Mouse (Mus musculus) left cerebral cortex, postnatal 36 days (tissue): Measurements from ENCODE around the gene Slc29a3. TPM values are rescaled to one million over a fixed set of nuclear protein-coding genes. Genes with fewer than 3 reads are reported as not detected.

Source experiments
- DNase-seq, 2 experiments: peaks; one replicate each; pipeline ENCODE4 v3.0.0; 2021 to 2022; ENCODE audit warnings: low spot score in 2 of 2, mixed read lengths in 1 of 2
- intact Hi-C: fragments of 180-260 bp; cut with DNase I; formaldehyde crosslinking; loops from one replicate; pipeline ENCODE4 v1.15.1; 2025
- total RNA-seq, 2 experiments: library from RNA; stranded (reverse); gene quantifications; 2 replicates each; pipeline ENCODE4 v1.2.3; 2021

Gene Slc29a3
- total RNA-seq = 10 to 100 TPM; 15.5 to 18.4 TPM

GRCm38 (mm10) chr10:60752040-60753020, at the start of gene Slc29a3:
TSS of gene Slc29a3 (minus strand) at chr10:60752794.
- peak; percentile 91 to 92 for DNase-seq
- intact Hi-C loops = no loop called here

- DNase-seq = no peak
- intact Hi-C loops = no loop called here
Observed at GRCm38 (mm10) chr10:60801898-60802412, 49.4 kb upstream of the Slc29a3 start.

- intact Hi-C loops = no loop called here
- no peak for DNase-seq
Observed at GRCm38 (mm10) chr10:60801168-60801897, 48.7 kb upstream of the Slc29a3 start.

- no peak for DNase-seq
- intact Hi-C loops = no loop called here
Observed at GRCm38 (mm10) chr10:60800295-60801167, 47.9 kb upstream of the Slc29a3 start.

DNA sequence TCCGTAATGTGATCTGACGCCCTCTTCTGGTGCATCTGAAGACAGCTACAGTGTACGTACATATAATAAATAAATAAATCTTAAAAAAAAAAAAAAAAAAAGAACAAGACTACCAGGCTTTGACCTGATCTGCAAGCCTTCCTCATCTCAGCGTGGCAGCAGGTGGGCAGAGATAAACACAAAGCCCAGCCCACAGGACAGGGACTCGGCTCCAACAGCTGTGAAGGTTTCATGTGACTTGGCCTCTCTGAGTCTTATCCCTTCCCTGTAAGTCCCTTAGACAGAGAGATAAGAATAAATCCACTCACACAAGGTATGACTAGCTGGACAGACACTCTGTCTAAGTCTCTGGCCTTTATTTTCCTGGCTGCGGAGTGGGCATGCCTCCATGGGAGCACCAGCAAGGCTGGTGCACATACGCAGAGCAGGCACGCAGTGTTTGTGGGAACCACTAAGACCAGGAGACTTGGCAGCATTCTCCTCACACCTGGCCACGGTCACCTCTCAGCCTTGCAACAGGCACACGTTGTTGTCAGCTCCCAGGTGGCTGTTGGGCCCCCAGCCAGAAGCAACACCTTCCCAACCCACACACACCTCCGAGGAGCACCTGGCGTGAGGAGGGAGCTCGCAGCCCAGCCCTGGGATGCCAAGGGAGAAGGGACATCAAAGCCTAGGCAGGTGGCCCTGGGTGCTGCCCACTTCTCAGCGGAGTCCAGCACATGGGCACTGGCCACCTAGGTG, 45.3 kb upstream of the Slc29a3 start:
- intact Hi-C loops = no loop called here
- DNase-seq = no peak

GRCm38 (mm10) chr10:60796474-60796873, 43.9 kb upstream of the Slc29a3 start:
- no peak for DNase-seq
- intact Hi-C loops = no loop called here

- intact Hi-C loops = no loop called here
- no peak for DNase-seq
Observed at GRCm38 (mm10) chr10:60796028-60796427, 43.4 kb upstream of the Slc29a3 start.

GRCm38 (mm10) chr10:60794792-60795191, 42.2 kb upstream of the Slc29a3 start:
- intact Hi-C loops = no loop called here
- no peak for DNase-seq

- intact Hi-C loops = no loop called here
- no peak for DNase-seq
Observed at GRCm38 (mm10) chr10:60794374-60794773, 41.8 kb upstream of the Slc29a3 start.

- intact Hi-C loops = no loop called here
- no peak for DNase-seq
Observed at GRCm38 (mm10) chr10:60792841-60793240, 40.2 kb upstream of the Slc29a3 start.

DNA sequence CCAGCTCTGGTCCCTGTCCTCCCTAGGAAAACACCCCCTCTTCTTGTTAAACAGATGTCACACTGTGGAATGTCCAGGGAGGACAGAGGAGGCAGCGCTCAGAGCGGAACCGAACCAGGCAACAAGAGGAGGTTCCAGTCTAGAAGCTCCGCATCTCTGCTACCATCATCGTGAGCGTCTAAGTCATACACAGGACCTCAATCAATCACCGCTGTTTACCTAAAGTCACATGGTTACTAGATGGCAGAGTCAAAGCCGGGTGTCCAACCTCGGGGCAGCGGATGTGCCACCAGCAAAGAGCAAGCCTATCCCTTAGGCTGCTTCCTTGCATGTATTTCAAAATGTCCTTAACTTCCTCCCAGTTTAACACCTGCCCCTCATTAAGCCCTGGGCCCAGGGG, 39.8 kb upstream of the Slc29a3 start:
- DNase-seq = no peak
- intact Hi-C loops = no loop called here

DNA sequence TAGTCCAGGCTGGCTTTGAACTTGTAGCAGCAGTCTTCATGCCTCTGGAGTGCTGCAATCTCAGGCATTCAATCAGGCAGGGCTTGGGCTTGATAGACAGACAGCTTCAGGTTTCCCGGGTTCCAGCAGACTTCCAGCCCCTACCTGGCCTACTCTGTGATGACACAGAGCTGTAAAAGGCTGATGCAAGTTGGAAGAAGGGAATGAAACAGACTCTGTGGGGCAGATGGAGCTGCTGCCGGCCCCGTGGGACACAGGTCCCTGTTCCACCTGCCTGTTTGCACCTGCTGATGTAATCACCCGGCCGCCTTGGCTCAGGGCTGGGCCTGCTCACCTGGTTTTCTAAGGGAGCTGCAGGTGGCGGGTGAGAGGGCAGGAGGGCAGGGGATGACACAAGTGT, 38.3 kb upstream of the Slc29a3 start:
- no peak for DNase-seq
- intact Hi-C loops = no loop called here

- DNase-seq = no peak
- intact Hi-C loops = no loop called here
Observed at GRCm38 (mm10) chr10:60787303-60788074, 34.9 kb upstream of the Slc29a3 start.

GRCm38 (mm10) chr10:60783608-60784007, 31.0 kb upstream of the Slc29a3 start:
- no peak for DNase-seq
- intact Hi-C loops = no loop called here

- intact Hi-C loops = loop anchor here (1.0 to 5.0 kb wide), 3 partner anchors 55 to 288 kb away; no protein-coding TSS in a partner anchor
- peak; percentile 30 to 56 for DNase-seq
Observed at GRCm38 (mm10) chr10:60779628-60780027, 27.0 kb upstream of the Slc29a3 start.

- DNase-seq = peak in 1 of 2 experiments; percentile 31
Observed at GRCm38 (mm10) chr10:60778542-60778941, 25.9 kb upstream of the Slc29a3 start.

DNA sequence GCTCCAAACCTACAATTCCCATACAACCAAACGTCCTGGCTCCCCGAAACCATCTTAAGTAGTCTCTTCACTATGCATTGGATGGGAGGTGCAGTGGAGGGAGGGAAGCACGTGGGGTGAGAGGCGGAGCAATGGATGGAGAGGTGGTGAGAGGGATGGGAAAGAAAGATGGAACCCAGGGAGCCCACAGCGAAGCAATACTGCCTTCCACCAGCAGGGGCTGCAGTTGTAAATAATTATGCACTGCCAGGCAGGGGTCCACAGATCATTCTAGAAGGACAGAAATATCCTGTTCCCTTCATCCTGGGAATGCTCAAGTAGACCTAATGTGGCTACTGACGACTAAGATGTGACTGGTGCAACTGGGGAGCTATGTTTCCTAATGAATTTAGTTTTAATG, 22.9 kb upstream of the Slc29a3 start:
- no peak for DNase-seq
- intact Hi-C loops = loop anchor here (5.0 kb wide), 1 partner anchor 292 kb away; no protein-coding TSS in a partner anchor

More at GRCm38 (mm10) chr10:60778542-60778941, 25.9 kb upstream of the Slc29a3 start:
- intact Hi-C loops = loop anchor here (5.0 kb wide), 1 partner anchor 289 kb away; no protein-coding TSS in a partner anchor

GRCm38 (mm10) chr10:60774616-60775015, 22.0 kb upstream of the Slc29a3 start:
- intact Hi-C loops = loop anchor here (5.0 kb wide), 1 partner anchor 293 kb away; no protein-coding TSS in a partner anchor
- DNase-seq = no peak
